14 mouse cellular contexts compared by ENCODE assay signal in genomic region chr6:124995246-124995645, GRCm38 (mm10). TPM values are rescaled to one million over a fixed set of nuclear protein-coding genes. Genes with fewer than 3 reads are reported as not detected.
DNase-seq lines count a peak whose midpoint lies in the region; TF ChIP-seq lines count a peak whose summit lies in the region.
"Had no signal": no experiment of that assay in that cellular context is flagged by ENCODE, and none has a peak within 500 bp of the region (broad histone marks: within the 10 kb centered on the region; RNA-seq: fewer than 3 reads in every experiment).

No protein-coding gene starts in this region.

- H3K4me3 ChIP-seq in lung, adult 2 months (replicated peaks; ENCODE audit: extremely low read depth, low read depth, low read length) = no peak overlapping the region
- H3K4me3 ChIP-seq: embryonic facial prominence, embryonic 12.5 days; forebrain, embryonic 12.5 days; heart, adult 2 months; heart, embryonic 12.5 days had no signal

- TF ChIP-seq POLR2A in lung, adult 2 months (IDR thresholded peaks at IDR 0.05; ENCODE audit: borderline replicate concordance, extremely low read depth, low read depth, low read length) = no peak

- DNase-seq in heart, adult 11 months = peak; percentile 79
- no peak for DNase-seq in heart, adult 8-10 months (ENCODE audit: low spot score)
- peak; percentile 85 to 93 for DNase-seq in adrenal gland, adult (ENCODE audit: inconsistent age in 2 of 2, low spot score in 1 of 2)
- DNase-seq in adrenal gland, postnatal 10 days = peak; percentile 72
- DNase-seq in left cerebral cortex, adult 18-20 months (ENCODE audit: low spot score in 2 of 2) = no peak
- DNase-seq in left cerebral cortex, adult 9 months (ENCODE audit: low spot score in 2 of 2) = no peak
- DNase-seq in lung, adult 2 months = no peak
- DNase-seq: cerebellum, adult 2 months; cerebellum, postnatal 14 days; gastrocnemius, postnatal 10 days; heart, adult 2 months had no signal

- TF ChIP-seq CTCF in lung, adult 2 months (IDR thresholded peaks at IDR 0.05; ENCODE audit: insufficient read depth, low read length) = no peak

- WGBS in lung, adult 2 months = 49% methylated on average over 7 of the region's 7 CpGs

- H3K4me1 ChIP-seq in lung, adult 2 months (ENCODE audit: control insufficient read depth, insufficient read depth, low read length) = peaks cover 7% of the 10 kb centered on the region

RNA-seq across cellular contexts. Expression of gene Pianp, which starts 1.2 kb away (rescaled TPM):
- 1 to 10 TPM in 1 of 4 experiments, under 1 TPM in 3; 0.31 to 2.7 (median 0.41) TPM for total RNA-seq in heart, adult 8-10 months (2022)
- 1 to 10 TPM; 3.8 to 5.6 TPM for total RNA-seq in adrenal gland, postnatal 10 days (2021)
- 100 to 1,000 TPM; 194 to 195 TPM for total RNA-seq in left cerebral cortex, adult 18-20 months (2021)
- 1.4 and 2.2 TPM in 2 replicates for polyA plus RNA-seq in lung, adult 2 months (2012; rRNA removed)

RNA-seq across cellular contexts. Expression of gene Zfp384, which starts 13.7 kb away (rescaled TPM):
- 10 to 100 TPM; 21.0 to 24.4 (median 23.6) TPM for total RNA-seq in heart, adult 8-10 months (2022)
- 10 to 100 TPM; 43.3 to 52.6 TPM for total RNA-seq in adrenal gland, postnatal 10 days (2021)
- 10 to 100 TPM; 45.9 to 47.6 TPM for total RNA-seq in left cerebral cortex, adult 18-20 months (2021)
- 44.8 and 48.4 TPM in 2 replicates for polyA plus RNA-seq in lung, adult 2 months (2012; rRNA removed)

RNA-seq across cellular contexts. Expression of gene Cops7a, which starts 29.9 kb away (rescaled TPM):
- total RNA-seq in heart, adult 8-10 months (2022) = 100 to 1,000 TPM in 2 of 4 experiments, 10 to 100 TPM in 2; 98.1 to 109 (median 103) TPM
- total RNA-seq in adrenal gland, postnatal 10 days (2021) = 100 to 1,000 TPM; 122 to 129 TPM
- 100 to 1,000 TPM; 168 TPM for total RNA-seq in left cerebral cortex, adult 18-20 months (2021)
- polyA plus RNA-seq in lung, adult 2 months (2012; rRNA removed) = 178 and 213 TPM in 2 replicates

RNA-seq across cellular contexts. Expression of gene Ing4, which starts 44.3 kb away (rescaled TPM):
- 10 to 100 TPM; 24.7 to 27.7 (median 25.1) TPM for total RNA-seq in heart, adult 8-10 months (2022)
- total RNA-seq in adrenal gland, postnatal 10 days (2021) = 10 to 100 TPM; 72.5 to 83.1 TPM
- total RNA-seq in left cerebral cortex, adult 18-20 months (2021) = 10 to 100 TPM; 50.7 to 51.1 TPM
- polyA plus RNA-seq in lung, adult 2 months (2012; rRNA removed) = 30.3 and 50.5 TPM in 2 replicates

RNA-seq across cellular contexts. Expression of gene Acrbp, which starts 54.2 kb away (rescaled TPM):
- 1 to 10 TPM; 1.5 to 2.6 (median 2.2) TPM for total RNA-seq in heart, adult 8-10 months (2022)
- 1 to 10 TPM; 4.6 to 7.5 TPM for total RNA-seq in adrenal gland, postnatal 10 days (2021)
- total RNA-seq in left cerebral cortex, adult 18-20 months (2021) = 10 to 100 TPM; 11.2 to 14.5 TPM
- 23.7 TPM in 2 replicates for polyA plus RNA-seq in lung, adult 2 months (2012; rRNA removed)

Comparison
In these comparisons a context has a peak if more than half of its experiments do, and no peak if none do; other contexts are left out.
1. DNase-seq: peak in heart, adult 11 months (single experiment), adrenal gland, adult (2 of 2) and adrenal gland, postnatal 10 days (single experiment); none in heart, adult 8-10 months (single experiment), left cerebral cortex, adult 18-20 months (0 of 2), left cerebral cortex, adult 9 months (0 of 2) and lung, adult 2 months (single experiment).
2. RNA of gene Pianp, which starts 1.2 kb away (total RNA-seq): 194 to 195 TPM in left cerebral cortex, adult 18-20 months; 3.8 to 5.6 TPM in adrenal gland, postnatal 10 days and 0.31 to 2.7 TPM in heart, adult 8-10 months; every median in the first group is over 10 times any median in the second.